Mouse (Mus musculus): ENCODE data around the gene Syf2. TPM values are rescaled to one million over a fixed set of nuclear protein-coding genes. Genes with fewer than 3 reads are reported as not detected.
"Not testable (repeated sequence)": the region's sequence is repeated elsewhere in the genome, so short reads cannot be mapped to it uniquely, and the experiment has no call there.

Gene Syf2
- total RNA-seq (2021) = 10 to 100 TPM; 42.1 to 45.0 TPM
- long read RNA-seq, transcript Syf2-201 (7 exons, 1,369 nt) = major isoform, 71 of 80 reads
- long read RNA-seq, partial matches to known transcripts = 4 of 80 reads
- long read RNA-seq, other reads (novel, unspliced or antisense) = 5 of 80 reads

DNA sequence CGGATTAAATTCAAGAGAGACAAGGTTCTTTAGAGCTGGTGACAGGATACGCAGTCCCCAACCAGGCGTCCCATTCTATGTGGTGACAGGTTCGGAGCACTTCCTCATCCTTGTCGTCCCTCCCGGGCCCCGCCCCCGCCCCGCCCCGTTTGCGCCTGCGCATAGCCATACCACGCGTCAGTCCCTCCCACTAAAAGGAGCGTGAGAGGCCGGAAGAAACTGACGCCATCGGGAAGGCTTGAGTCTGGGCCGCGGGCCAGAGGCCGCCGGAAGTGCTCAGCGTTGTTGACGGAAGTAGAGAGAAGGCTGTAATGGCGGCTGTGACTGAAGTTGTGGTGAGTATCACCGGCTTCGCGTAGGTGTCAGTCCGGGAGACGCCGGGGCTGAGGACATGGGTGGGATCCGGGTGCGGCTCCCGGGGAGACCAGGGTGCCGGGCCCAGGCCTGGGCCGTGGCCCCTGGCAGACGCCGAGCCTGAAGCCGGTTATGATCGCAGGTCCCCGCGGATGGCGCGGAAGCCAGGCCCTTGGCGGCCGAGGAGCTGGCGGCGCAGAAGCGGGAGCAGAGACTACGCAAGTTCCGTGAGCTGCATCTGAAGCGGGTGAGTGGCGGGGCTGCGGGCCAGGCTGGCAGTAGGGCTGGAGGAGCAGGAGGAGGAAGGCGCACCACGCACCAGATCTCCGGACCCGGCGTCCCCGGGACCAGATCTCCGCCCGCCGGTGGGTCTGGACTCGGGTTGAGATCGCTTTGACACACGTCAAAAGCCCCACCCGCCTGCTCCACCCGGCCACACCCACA lies at the start of gene Syf2:
TSS of gene Syf2 (plus strand) at position 215 of the 798 bp plus-strand sequence.
- DNase-seq (ENCODE audit: low spot score in 2 of 2) = peak; percentile 95

DNA sequence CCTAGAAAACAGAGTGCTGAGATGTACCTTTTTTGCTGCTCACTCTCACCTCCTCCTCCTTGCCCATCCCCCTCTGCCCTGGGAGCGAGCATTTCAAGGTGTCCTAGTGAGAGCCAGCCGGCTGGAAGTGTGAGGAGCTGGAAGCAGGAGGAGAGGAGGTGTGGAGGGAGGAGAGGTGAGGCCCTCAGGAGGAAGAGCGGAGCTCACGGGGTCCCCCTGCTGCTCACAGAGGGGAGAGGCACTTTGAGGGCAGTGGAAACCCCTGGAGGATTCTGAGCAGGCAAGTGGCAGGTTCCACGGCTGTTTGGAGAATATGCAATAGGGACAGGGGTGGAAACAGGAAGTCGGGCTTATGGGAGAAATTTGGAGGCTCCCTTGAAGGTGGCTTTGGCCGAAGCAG lies 47.4 kb upstream of the Syf2 start:
- DNase-seq (ENCODE audit: low spot score in 2 of 2) = peak in 1 of 2 experiments; percentile 15

DNA sequence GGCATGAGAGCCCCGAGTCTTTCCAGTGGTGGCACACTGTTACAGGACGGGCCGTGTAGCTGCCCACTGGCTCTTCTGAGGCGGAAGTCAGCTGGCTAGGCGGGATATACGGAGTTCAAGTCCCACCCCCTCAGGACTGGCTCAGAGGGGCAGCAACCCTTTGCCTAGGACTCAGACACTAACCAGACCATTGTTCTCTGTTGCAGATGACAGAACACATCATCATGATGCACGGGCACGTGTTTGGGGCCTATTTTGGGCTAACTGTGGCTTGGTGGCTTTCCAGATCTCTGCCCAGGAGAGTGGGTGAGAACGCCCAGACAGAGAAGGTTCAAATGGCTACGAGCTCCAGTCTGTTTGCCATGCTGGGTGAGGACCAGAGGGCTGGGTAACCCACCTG lies 46.9 kb upstream of the Syf2 start:
- DNase-seq (ENCODE audit: low spot score in 2 of 2) = no peak

DNA sequence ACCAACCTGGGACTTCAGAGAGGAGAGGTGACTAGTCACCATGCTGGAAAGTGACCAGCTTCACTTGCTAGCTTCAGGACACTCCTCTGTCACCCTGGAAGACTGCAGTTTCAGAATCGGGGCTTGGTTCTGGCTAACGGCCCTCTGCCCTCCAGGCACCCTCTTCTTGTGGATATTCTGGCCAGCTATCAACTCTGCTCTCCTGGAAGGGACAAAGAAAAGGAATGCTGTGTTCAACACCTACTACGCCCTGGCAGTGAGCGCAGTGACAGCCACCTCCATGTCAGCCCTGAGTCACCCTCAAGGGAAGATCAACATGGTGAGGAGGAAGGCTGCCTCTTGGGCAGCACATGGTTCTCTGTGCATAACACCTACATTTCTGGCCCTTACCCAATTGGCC lies 46.3 kb upstream of the Syf2 start:
- no peak for DNase-seq (ENCODE audit: low spot score in 2 of 2)

DNA sequence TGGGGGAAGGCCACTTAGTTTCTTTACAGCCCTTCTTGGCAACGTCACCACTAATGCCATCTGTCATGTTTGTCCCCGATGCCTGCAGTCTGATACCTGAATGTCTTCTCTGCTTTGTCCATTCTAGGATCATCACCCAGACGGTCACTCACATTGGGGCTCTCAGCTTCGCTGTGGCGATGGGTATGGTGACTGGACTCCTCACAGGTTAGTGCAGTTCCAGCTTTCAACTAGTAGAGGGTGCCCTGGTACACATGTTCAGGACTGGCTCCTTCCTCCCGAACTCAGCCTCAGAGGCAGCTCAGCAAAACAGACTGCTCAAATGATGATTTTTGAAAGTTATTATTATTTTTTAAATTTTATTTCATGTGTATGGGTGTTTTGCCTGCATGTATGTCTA lies 38.6 kb upstream of the Syf2 start:
- DNase-seq (ENCODE audit: low spot score in 2 of 2) = peak; percentile 61 to 66

DNA sequence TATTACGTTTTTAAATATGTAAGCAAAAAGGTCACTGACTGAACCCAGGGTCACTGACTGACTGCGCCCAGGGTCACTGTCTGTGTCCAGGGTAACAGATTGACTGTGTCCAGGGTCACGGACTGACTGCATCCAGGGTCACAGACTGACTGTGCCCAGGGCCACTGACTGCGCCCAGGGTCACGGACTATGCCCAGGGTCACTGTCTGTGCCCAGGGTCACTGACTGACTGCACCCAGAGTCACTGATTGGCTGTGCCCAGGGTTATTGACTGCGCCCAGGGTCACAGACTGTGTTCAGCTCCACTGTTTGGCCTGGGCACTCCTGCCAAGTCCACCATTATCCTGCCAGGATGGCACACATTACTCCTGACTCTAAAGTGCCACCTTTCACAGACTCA lies 33.4 kb upstream of the Syf2 start:
- no peak for DNase-seq (ENCODE audit: low spot score in 2 of 2)

DNA sequence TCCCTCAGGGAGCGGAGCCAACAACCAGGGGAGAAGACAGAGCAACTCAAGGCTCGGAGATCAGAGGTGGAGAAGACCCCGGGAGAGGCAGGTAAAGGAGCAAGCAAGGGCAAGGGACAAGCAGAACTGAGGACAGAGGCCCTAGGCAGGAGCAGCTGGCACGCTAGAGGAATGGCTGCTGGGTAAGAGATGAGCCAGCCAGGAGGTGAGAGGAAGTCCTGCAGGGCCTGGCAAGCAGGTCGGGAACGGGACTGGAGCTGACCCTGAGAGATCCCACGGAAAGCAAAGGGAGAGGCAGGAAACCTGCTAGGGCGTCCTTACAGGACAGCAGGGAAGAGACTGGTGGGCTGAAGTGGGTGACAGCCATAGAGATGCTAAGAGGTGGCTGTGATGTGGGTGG lies 29.6 kb upstream of the Syf2 start:
- no peak for DNase-seq (ENCODE audit: low spot score in 2 of 2)

DNA sequence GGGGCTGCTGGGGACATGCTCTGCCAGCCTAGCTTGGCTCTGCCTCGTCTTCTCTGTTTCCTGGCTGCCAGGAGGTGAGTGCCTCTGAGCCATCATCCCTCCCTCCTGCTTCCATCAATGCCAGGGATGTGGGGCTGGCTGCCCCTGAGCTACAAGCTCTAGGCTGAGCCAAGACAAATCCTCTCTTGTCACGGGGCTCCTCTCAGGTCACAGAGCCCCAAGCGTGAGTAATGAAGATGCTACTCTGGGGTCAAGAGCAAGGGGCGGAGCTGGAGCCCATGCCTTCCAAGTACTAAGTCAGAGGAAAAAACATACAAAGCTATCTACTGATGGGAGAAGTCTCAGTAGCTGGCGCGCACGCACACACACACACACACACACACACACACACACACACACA lies 27.7 kb upstream of the Syf2 start:
- no peak for DNase-seq (ENCODE audit: low spot score in 2 of 2)

DNA sequence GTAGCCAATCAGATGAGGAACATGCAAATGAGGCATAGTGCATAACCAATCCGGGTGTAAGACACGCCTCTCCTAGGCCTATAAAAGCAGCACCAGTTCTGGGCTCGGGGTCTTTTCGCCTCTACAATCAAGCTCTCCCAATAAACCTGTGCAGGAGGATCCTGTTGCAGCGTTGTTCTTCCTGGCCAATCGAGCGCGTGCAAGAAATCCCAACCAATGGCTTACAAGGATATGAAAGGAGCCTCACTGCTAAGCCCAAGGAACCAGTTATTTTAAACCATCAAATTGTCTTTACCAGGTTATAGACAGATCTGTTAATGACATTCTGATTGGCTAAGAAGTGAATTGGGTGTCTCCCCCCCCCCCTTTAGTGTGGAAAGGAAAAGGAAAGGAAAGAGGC lies 19.3 kb upstream of the Syf2 start:
- DNase-seq (ENCODE audit: low spot score in 2 of 2) = not testable (repeated sequence)

DNA sequence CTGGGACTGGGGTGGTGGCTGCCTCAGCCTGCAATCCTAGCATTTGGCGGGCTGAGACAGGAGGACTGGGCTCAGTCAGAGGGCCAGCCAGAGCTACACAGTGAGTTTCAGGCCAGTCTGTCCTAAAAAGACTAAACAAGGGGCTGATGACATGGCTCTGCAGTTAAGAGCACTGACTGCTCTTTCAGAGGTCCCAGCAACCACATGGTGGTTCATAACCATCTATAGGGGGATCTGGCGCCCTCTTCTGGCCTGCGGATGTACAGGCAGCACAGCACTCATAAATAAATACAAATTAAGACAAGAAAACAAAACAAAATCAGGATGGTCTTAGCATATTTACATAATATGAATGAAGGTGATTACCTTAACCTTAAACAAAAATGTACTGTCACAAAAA lies 17.3 kb upstream of the Syf2 start:
- peak; percentile 73 to 75 for DNase-seq (ENCODE audit: low spot score in 2 of 2)

DNA sequence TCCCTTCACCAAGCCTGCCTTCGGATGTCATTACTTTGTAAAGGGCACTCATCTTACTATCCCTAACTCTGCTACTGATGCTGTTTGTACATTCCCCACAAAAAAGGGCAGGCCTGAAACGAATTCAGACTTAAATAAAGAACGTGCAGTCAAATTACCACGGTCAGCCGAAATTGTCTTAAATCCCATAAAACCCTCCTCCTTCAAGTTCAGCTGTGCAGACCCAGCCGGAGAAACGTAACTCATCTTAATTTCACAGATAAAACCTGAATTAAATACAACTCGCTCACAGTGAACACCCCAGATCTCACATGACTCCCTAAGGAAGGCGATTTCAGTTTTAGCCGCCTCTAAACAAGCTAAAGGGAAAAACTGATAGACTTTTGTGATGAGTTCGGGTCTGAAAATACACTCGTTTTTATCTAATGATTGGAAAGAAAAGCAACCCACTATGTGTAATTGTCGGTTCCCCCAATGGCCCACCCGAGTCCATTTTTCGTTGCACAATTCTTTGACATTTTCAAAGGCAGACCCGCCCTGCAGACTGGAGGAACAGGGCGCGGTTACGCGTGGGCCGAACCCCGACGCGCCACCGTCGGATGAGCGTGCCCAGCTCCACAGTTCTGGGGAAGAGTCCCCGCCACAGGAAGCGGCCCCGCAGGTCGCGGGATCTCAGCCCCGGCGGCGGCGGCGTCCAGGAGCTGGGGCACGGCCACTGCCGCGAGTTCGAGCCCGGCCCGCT lies 16.4 kb upstream of the Syf2 start:
- no peak for DNase-seq (ENCODE audit: low spot score in 2 of 2)

DNA sequence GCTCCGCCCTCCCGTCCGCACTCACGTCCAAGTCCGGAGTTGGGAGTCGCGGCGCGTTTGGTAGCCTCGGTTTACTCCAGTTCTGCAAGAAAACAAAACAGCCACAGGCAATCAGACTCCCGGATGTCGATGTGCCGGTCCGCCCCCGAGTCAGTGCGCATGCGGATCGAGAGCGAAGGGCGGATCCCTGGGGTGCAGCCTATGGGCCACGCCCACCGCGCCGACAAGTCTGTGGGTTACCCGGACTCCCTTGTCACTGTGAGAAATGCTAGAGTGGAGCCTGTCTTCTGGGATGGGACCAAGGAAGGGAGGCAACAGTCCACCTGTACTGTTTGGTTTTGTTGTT lies 15.9 kb upstream of the Syf2 start, which contains the start of gene Tmem50a:
TSS of gene Tmem50a (minus strand) at position 161 of the 346 bp plus-strand sequence.
- DNase-seq (ENCODE audit: low spot score in 2 of 2) = peak; percentile 89 to 91

DNA sequence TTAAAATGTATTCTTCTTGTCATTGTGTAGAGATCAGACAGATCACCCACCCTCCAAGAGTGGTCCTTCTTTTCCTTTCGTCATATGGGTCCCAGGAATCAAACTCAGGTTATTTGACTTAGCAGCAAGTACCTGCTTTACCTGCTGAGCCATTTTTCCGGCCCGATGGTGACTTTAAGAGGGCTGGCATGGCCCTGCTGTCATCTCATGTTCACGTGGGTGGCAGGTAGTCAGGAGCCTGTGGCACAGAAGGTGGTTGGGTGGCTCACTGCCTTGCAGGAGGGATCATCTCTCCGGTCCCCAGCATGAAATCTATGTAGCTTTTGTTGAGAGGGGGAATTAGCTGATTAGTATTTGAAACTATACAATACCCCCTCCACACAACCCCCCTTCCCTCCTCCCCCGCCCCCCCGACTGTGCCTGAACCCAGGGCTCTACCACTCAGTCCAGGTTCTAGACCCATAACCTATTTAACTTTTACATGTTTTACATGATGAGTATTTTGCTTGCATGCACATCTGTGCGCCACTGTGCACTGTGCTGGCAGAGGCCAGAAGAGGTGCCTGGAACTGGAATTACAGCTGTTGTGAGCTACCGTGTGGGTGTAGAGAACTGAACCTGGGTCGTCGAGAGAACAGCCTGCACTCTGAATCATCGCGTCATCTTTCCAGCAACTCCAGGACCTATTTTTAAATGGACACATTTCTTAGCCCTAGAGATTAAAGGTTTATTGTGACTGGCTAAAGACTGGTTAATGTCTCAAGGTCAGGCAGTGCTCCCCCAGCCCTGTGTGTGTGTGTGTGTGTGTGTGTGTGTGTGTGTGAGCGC lies 15.3 kb upstream of the Syf2 start:
- no peak for DNase-seq (ENCODE audit: low spot score in 2 of 2)

DNA sequence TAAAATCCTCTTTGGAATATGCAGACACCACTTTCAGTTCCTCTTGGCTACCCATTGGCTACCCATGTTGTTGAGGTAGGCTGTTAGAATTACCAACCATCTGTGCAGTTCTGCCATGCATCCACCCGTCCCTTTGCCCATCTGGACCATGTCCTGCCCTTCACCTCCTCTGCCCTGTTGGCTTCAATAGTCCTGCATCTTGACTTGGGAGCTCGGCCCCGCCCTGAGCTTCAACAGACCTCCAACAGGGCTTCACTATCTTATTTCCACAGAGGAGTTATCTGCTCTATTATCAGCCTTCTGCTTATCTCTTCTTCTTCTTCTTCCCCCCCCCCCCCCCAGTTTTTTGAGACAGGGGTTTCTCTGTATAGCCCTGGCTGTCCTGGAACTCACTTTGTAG lies 13.5 kb upstream of the Syf2 start:
- no peak for DNase-seq (ENCODE audit: low spot score in 2 of 2)

DNA sequence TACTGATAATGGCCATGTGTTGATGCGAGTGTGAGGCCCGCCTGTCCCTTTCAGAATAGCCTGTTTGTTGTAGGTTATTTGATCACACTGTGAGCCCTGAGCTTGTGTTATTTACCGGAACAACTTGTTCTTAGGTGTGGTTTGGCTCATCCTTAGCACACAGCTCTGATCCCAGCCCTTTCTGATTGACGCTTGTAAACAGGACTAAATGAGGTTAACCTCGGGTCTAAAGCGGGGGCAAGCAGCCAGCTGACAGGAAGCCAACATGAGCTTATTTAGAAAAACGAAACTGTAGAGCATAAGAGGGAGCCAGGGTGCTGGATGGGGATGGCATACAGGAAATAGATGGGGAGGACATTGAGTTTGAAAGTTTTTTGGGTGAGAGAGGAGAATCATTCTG lies 12.3 kb upstream of the Syf2 start:
- no peak for DNase-seq (ENCODE audit: low spot score in 2 of 2)

DNA sequence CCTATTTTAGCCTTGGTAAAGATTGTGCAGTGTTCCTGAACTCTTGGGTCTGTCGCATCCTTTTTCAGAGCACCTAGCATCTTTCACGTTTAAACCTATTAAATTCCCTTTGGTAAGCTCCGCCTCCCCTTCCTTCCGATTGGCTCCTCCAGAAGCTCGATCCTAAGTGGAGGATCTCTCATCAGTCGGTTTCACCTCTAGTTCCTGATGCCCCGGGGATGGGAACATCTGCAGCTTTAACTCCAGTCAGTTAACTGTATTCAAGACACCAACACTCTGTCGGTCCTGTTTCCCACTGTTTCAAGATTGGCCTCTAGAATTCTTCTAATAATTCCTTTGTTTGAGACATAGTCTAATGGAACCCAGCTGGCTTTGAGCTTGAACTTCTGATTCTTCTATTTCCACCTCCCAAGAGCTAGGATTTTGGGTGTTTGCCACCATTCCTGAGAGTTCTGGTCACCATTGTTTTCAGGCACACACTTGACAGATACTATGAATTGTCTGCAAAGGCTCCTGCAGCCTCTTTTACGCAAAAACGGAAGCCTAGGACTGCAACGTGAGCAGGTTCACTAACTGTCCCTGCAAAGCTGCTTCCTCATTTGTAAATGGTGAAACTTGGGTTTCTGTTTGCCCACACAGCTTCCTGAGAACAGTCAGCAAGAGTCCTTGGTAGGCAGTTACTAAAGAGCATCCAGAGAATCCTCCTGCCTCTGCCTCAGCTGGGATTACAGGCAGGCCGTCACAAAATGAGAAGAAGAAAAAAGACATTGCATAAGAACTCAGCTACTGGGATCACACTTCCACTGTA lies 10.8 kb upstream of the Syf2 start:
- no peak for DNase-seq (ENCODE audit: low spot score in 2 of 2)

DNA sequence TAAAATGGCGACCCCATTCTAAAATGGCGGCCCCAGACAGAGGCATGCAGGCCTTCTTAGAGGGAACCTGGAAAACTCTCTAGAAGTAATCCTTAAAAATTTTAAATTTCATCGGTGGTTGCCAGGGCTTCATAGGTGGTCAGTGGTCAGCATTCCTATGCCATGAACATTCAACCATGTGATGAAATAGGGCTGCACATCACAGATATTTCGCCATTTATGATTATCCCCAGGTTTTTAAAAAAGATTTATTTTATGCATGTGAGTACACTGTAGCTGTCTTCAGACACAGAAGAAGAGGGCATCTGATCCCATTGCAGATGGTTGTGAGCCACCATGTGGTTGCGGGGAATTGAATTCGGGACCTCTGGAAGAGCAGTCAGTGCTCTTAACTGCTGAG lies 10.1 kb upstream of the Syf2 start:
- no peak for DNase-seq (ENCODE audit: low spot score in 2 of 2)

DNA sequence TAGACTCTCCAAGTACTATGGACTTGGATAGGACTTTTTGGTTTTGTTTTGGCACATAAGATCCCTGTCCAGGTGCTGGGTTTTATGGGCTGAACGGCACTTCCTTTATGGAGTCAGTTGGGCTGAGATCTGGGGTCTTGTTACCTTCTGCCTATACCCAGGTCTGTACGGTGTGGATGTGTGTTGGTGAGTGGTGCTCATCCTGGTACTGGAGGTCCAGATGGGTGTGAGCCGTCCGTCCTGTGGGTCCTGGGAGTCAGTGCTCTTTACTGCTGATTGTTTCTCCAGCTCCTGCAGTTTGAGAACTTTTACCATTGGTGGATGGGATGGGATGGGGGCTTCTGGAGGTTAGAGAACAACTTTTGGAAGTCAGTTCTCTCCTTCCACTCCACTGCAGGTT lies 9.0 kb upstream of the Syf2 start:
- DNase-seq (ENCODE audit: low spot score in 2 of 2) = no peak

DNA sequence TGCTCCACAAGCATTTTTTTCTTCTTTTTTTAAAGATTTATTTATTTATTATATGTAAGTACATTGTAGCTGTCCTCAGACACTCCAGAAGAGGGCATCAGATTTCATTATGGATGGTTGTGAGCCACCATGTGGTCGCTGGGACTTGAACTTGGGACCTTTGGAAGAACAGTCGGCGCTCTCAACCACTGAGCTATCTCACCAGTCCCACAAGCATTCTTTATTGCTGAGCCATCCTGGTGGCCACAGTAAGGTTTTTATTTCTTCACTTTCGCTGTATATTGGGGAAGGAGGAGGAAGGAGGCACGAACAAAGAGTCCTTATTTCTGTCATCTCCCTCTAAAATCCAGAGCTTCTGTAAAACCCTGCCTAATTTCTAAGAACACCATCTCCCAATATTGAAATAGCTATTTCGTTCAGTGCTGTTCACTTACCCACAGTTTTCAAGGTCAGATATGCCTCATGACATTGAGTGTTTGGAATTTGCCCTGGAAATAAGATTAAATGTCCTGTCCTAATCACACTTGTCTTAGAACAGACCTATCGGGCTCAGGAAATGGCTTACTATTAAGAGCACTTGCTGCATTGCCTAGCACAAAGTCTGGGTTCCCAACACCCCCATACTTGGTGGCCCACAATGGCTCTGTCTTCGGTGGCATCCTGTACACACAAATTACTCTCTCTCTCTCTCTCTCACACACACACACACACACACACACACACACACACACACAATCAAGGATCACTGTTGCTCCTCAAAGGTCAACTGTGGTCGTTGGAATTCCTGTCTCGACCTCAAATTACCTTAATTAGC lies 8.4 kb upstream of the Syf2 start:
- DNase-seq (ENCODE audit: low spot score in 2 of 2) = peak in 1 of 2 experiments; percentile 24

DNA sequence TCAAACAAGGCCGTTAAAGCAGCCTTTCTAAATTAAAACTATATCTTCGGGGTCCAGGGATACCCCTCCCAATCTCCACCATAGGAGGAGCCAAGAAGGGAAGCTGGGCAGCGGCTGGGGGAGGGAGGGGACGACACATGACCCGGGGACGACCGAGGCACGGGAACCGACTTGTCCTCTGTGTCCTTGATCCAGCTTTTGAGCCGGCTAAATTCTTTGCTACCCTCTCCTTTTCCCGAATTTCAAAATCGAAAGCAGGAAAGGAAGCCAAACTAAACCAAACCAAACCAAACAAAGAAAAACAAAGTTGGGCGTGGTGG lies 7.8 kb upstream of the Syf2 start:
- DNase-seq (ENCODE audit: low spot score in 2 of 2) = peak; percentile 62 to 72

Measured in layer of hippocampus, postnatal 10 days (tissue).